Mouse (Mus musculus): ENCODE results near the gene Cmss1.

Gene Cmss1

DNA sequence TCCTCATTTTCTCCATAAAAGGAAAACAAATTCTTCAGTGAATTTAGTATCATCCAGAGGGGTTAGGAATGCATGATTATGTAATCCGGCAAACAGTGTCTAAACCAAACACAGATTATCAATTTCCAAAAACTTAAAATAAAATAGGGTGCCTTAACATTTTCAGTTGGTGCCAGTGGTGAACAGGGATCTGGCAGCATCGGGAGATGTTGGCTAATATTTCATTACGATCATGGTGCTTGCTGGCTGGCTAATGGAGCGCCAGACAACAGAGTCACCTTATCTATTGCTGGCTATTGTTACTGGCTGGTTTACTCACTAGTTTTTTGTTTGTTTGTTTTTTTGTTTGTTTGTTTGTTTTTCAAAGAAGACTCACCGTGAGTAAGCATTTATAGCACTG, 186.8 kb downstream of the Cmss1 start:
- in situ Hi-C loops (cut with MboI; ENCODE audit: low pct_unique_long_range_greater_than_20kb in 1 of 2, low sequenced_read_pairs in 2 of 2, unreplicated experiment in 1 of 2) = no loop called here

DNA sequence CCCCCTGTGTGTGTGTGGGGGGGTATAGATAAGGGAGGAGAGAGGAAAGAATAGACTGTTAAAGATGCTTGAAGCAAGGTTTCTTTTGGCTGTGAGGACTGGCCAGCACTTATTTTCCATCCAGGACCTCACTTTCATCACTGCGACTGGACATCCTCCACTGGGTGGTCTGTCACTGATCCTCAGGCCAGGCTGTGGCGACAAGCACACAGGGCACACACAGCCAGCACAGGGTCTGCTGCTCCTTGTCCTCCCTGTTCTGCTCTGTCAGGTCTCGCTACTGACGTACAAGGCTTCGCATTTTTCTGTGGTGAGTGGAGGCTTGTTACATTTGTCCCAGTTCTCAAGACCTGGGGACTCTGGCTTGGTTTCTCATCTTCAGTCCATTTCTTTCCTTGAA, 187.3 kb downstream of the Cmss1 start:
- in situ Hi-C loops (cut with MboI; ENCODE audit: low pct_unique_long_range_greater_than_20kb in 1 of 2, low sequenced_read_pairs in 2 of 2, unreplicated experiment in 1 of 2) = no loop called here

DNA sequence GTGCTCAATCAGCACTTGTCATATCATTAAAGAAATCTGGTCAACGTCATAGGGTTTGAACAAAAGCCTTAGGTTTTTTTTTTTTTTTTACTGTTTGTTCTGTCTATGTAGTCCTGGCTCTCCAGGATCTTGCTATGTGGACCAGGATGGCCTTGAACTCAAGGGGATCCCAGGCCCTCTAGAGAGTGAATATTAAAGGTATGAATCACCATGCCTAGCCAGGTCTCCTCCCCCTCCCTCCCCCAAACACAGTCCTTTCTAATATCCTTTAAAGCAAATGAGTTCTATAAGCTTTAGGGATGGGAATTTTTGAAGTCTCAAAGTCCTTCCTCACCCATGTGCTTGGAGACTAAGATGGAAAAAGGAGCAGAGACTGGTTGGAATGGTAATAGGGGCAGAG, 188.7 kb downstream of the Cmss1 start:
- in situ Hi-C loops (cut with MboI; ENCODE audit: low pct_unique_long_range_greater_than_20kb in 1 of 2, low sequenced_read_pairs in 2 of 2, unreplicated experiment in 1 of 2) = no loop called here

DNA sequence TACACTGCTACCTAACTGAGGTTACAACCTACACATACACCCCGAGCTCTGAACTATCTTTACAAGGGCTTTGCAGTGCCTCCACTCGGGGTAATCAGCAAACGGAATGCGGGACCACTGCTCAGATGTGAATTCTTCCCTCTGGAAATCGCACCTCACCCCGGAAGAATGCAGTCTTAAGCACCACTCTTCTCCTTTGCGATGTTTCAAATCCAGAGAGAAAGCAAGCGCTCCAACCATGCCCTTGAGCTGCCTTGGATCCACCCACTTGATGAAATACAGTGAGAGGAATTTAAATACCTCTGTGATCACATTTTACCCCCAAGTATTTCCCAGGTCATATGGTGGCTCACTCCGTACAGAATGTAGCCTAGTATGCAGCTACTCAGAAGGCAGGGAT, 189.6 kb downstream of the Cmss1 start:
- in situ Hi-C loops (cut with MboI; ENCODE audit: low pct_unique_long_range_greater_than_20kb in 1 of 2, low sequenced_read_pairs in 2 of 2, unreplicated experiment in 1 of 2) = no loop called here

DNA sequence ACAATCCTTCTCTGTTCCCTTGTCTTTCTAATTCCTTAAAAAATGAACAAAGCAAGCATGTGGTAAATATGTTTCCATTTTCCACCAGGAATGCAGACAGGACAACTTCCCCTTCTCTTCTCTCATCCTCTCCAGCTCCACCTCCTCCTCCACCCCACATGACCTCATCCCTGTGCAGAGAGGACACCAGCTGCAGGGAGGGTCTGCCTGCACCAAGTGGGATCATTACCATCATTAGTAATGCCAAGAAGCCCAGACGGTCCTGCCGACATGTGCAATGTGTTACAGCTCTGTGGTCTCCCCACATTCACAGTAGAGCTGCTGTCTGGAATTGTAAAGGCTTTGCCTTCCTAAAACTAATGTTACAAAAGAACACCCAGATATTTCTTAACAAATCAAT, 190.6 kb downstream of the Cmss1 start:
- in situ Hi-C loops (cut with MboI; ENCODE audit: low pct_unique_long_range_greater_than_20kb in 1 of 2, low sequenced_read_pairs in 2 of 2, unreplicated experiment in 1 of 2) = no loop called here

DNA sequence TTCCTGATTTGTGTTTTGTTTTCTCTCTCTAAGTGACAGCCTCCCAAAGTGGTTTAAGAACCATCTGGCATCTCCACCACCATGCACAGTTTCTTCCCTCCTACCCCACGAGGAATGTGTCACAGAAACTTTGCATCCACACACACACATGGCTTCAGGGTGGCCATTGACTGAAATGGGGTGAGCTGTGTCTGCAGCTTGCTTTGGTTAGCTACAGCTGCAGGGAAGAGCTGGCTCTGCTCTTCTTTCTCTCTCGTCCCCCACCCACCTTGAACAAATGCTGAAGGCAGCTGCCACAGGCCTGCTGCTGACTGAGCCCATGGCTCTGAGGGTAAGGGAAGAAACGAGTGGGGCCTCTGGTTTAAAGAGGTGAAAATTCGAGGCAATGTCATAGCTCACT, 193.9 kb downstream of the Cmss1 start:
- in situ Hi-C loops (cut with MboI; ENCODE audit: low pct_unique_long_range_greater_than_20kb in 1 of 2, low sequenced_read_pairs in 2 of 2, unreplicated experiment in 1 of 2) = no loop called here

DNA sequence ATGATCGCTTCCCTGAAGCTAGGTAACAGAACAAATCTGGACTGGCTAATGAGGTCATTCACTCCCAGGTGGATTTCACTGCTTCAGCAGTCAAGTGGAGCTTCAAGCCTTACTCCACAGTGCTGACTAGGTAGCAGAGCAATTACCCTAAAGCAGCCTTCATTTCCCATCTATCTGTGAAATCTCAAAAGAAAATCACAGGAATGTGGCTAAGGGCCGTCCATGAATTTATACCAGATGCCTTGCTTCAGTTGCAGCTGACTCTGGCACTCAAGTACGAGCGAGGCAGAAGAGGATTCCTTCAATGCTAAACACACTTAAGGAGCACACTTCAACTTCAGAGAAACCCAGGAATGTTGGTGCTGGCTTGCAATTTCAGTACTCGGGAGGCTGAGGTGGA, 202.8 kb downstream of the Cmss1 start:
- in situ Hi-C loops (cut with MboI; ENCODE audit: low pct_unique_long_range_greater_than_20kb in 1 of 2, low sequenced_read_pairs in 2 of 2, unreplicated experiment in 1 of 2) = no loop called here

DNA sequence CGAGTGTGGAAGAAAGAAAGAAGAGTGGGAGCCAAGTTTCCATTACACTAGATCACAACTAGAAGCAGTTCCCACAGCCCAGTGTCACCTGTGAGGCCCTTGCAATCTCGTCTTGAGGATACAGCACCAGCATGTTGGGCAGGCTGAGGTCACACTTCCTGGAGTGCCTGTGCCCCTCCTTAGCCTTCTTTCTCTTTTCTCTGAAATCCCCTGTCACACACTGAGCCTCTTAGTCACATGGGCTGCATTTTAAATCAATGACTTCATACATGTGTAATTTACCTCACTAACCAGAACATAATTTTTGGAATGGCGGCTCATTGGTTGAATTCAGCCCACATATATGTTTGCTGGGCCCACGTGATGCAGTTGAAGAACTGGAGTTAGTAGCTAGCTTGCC, 203.8 kb downstream of the Cmss1 start:
- in situ Hi-C loops (cut with MboI; ENCODE audit: low pct_unique_long_range_greater_than_20kb in 1 of 2, low sequenced_read_pairs in 2 of 2, unreplicated experiment in 1 of 2) = no loop called here

DNA sequence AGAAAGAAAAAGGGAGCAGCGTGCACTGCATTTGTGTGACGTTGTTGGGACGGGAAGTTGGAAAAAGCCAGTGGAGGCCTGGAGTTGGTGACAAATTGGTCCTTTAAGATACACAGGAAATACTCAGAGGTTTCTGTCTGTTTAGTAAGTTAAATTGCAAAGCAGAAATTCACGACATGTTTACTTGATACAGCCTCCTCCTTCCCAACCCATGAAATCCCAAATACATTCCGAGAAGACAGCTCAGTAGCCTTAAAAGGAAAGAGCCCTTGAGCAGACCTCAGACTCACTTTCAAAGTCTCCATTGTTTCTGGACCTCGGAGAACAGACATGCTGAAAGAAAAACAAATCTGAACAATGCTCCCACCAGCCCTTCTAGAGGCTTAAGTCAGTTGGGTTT, 205.0 kb downstream of the Cmss1 start:
- in situ Hi-C loops (cut with MboI; ENCODE audit: low pct_unique_long_range_greater_than_20kb in 1 of 2, low sequenced_read_pairs in 2 of 2, unreplicated experiment in 1 of 2) = no loop called here

DNA sequence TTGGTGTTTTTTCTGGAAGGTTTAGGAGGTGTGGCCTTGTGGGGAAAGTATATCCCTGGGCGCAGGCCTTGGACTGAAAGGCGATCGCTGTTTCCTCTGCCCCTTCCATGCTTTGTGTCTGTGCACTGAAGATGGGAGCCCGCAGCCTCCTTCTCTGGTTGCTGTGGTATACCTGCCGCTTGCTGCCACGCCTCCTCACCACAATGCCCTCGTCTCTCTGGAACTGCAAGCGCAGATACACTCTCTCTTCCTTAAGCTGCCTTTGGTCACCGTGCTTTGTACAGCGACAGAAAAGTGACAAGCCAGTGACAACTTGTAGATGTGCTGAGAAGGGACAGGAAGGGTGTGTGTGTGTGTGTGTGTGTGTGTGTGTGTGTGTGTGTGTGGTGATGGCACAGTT, 207.1 kb downstream of the Cmss1 start:
- in situ Hi-C loops (cut with MboI; ENCODE audit: low pct_unique_long_range_greater_than_20kb in 1 of 2, low sequenced_read_pairs in 2 of 2, unreplicated experiment in 1 of 2) = loop anchor here (5.0 to 10.0 kb wide), 2 partner anchors 152 to 155 kb away; no protein-coding TSS in a partner anchor

DNA sequence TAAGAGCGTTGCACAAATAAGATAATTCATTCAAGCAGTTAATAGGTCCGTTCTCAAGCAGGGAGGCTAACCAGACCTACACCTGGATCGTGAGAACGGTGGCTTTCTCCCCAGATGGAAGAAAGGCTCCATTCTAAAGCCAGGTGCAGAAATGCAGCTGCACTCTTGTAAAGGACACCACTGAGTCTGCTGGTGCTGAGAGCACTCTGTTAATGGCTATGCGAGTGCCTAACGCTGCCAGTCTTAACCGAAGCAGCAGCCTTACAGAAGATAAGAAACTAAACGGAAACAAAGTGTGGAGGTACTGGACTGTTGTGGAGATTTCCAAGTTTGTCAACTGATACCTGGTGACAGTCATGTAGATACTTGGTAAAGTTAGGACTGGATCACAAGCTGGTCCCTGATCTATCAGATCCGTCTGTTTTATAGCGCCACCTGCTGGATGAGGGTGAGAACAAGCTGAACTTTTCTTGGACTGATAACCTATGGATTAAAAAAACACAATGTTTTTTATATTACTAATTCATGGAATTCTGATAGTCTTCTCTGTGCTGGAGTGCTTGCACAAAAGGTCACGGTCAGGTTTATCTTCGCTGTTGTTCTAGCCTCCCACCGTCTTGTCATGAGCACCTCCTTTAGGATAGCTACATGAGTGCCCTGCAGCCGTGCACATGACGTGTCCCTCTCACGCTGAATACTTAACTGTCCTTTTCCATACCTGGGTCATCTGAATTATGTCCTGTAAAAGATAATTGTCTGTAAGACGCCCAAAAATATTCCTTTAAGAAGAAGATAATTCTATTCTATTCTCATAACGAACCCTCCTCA, 208.1 kb downstream of the Cmss1 start:
- in situ Hi-C loops (cut with MboI; ENCODE audit: low pct_unique_long_range_greater_than_20kb in 1 of 2, low sequenced_read_pairs in 2 of 2, unreplicated experiment in 1 of 2) = loop anchor here (5.0 to 10.0 kb wide), 2 partner anchors 151 to 154 kb away; no protein-coding TSS in a partner anchor

DNA sequence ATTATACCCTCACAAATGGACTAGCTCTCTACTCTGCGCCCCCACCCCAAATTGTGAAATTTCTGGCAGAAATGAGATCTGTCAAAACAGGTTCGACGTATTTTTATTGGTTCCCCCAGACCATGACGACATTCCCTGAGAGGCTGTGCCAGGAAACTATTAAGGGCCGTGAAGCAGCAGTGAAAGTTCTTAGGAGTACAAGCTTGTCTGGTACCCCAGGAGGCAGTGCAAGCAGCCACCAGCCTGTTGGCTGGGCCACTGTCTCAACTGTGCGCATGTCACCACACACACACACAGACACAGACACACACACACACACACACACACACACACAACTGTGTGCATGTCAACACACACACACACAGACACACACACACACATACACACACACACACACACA, 208.8 kb downstream of the Cmss1 start:
- in situ Hi-C loops (cut with MboI; ENCODE audit: low pct_unique_long_range_greater_than_20kb in 1 of 2, low sequenced_read_pairs in 2 of 2, unreplicated experiment in 1 of 2) = loop anchor here (5.0 to 10.0 kb wide), 2 partner anchors 151 to 153 kb away; no protein-coding TSS in a partner anchor

DNA sequence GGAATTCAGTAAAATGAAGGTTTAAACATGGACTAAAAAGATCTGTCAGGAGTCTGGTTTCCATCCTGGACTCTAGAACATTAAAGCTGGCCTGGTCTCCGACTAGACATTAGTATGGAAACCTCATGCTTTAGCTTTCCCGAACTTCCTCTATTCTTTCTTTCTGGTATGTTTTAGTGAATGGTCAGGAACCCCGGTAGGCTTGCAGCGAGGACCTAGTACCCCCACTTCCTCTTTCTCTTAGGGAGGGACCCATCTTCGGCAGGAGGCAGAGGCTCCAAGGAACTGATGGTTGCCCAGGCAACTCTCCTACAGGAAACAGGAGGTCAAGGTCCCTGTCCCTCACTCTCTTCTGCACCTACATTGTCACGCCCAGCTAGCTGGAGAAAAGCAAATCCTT, 210.4 kb downstream of the Cmss1 start:
- in situ Hi-C loops (cut with MboI; ENCODE audit: low pct_unique_long_range_greater_than_20kb in 1 of 2, low sequenced_read_pairs in 2 of 2, unreplicated experiment in 1 of 2) = loop anchor here (5.0 to 10.0 kb wide), 2 partner anchors 149 to 151 kb away; no protein-coding TSS in a partner anchor

DNA sequence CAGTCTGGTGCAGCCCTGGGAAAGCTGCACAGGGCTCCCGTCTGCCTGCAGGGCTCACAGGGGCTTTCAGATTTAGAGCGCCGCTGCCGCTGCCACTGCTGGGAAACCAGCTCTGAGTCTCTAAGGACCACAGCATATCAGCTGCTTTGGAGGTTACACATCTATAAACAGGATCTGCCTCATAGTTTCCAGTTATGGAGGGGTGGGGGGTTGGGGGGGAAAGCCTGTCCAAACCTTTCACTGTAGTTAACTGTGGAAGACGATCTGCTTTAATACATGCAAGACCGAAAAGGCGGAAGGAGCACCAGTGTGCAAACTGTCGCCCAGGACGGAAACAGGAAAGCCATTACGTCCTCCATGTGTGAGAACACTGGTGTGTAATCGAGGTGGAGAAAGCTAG, 213.5 kb downstream of the Cmss1 start:
- in situ Hi-C loops (cut with MboI; ENCODE audit: low pct_unique_long_range_greater_than_20kb in 1 of 2, low sequenced_read_pairs in 2 of 2, unreplicated experiment in 1 of 2) = loop anchor here in 1 of 2 experiments (10.0 kb wide), 1 partner anchor 148 kb away; no protein-coding TSS in a partner anchor

DNA sequence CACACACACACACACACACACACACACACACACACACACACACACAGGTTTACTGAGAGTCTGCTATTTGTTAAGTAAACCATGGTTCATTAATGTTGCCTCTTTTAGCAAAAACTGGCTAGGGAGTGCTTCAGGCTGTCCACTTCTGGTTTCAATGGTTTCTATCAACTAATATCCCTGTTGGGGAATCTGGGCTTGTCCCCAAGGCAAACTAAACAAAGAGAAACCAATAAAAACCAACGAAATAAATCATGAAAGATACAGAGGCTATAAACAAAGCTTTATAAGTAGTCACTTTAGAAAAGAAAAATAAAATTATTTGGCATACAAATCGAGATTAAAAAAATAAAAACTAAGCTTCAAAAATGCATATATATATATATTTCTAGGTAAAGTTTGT, 214.2 kb downstream of the Cmss1 start:
- in situ Hi-C loops (cut with MboI; ENCODE audit: low pct_unique_long_range_greater_than_20kb in 1 of 2, low sequenced_read_pairs in 2 of 2, unreplicated experiment in 1 of 2) = loop anchor here in 1 of 2 experiments (10.0 kb wide), 1 partner anchor 148 kb away; no protein-coding TSS in a partner anchor

DNA sequence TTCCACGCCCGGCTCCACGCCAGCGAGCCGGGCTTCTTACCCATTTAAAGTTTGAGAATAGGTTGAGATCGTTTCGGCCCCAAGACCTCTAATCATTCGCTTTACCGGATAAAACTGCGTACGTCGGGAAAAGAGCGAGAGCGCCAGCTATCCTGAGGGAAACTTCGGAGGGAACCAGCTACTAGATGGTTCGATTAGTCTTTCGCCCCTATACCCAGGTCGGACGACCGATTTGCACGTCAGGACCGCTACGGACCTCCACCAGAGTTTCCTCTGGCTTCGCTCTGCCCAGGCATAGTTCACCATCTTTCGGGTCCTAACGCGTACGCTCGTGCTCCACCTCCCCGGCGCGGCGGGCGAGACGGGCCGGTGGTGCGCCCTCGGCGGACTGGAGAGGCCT, 215.5 kb downstream of the Cmss1 start:
- in situ Hi-C loops (cut with MboI; ENCODE audit: low pct_unique_long_range_greater_than_20kb in 1 of 2, low sequenced_read_pairs in 2 of 2, unreplicated experiment in 1 of 2) = loop anchor here in 1 of 2 experiments (10.0 kb wide), 1 partner anchor 146 kb away; no protein-coding TSS in a partner anchor

DNA sequence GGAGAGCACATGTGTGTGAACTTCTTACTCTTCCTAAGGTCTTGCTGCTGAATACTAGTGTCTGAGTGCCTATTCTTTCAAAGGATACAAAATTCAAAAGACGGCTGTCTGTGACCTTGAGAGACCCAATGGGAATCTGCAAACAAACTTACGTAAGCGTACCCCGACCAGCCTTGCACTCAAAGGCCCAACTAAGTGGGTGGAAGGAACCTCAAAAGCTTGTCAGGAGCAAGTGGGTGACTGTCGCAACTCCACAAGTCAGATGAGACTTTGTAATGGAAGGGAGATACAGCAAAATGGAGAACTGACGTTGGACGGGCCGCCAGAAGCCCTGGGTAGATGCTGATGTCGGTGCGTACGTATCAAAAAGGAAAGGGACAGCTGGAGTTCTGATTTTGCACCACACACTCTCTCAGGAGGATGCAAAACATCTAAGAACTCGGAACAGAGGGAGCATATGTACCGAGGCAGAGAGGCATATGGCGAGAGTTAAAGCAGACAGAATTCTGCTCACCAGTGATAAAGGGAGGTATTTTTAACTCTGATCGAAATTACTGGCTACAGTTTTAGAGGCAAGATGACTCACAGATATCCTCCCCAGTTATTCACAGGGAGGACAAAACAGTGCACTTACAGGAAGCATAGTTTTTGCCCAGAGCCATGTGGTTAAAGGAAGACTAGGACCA, 217.0 kb downstream of the Cmss1 start:
- in situ Hi-C loops (cut with MboI; ENCODE audit: low pct_unique_long_range_greater_than_20kb in 1 of 2, low sequenced_read_pairs in 2 of 2, unreplicated experiment in 1 of 2) = loop anchor here in 1 of 2 experiments (10.0 kb wide), 1 partner anchor 145 kb away; no protein-coding TSS in a partner anchor

DNA sequence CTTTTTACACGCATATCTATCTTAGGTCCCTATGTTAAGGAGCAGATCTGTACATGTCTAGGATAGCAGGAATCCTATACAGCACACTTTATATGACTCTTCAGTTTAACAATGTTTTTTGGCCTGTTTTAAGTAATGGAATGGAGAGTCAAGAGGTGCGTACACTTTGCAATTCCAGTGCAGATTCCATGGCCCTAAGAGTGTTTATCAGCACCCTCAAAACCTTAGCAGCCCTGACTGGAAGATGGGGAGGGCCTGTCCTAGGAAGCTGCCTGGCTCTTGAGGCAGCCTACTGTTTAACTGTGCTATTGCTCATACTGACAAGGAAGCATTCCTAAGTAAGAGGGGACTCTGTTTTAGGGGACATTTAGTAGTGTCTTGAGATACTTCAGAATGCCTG, 222.4 kb downstream of the Cmss1 start:
- in situ Hi-C loops (cut with MboI; ENCODE audit: low pct_unique_long_range_greater_than_20kb in 1 of 2, low sequenced_read_pairs in 2 of 2, unreplicated experiment in 1 of 2) = no loop called here

DNA sequence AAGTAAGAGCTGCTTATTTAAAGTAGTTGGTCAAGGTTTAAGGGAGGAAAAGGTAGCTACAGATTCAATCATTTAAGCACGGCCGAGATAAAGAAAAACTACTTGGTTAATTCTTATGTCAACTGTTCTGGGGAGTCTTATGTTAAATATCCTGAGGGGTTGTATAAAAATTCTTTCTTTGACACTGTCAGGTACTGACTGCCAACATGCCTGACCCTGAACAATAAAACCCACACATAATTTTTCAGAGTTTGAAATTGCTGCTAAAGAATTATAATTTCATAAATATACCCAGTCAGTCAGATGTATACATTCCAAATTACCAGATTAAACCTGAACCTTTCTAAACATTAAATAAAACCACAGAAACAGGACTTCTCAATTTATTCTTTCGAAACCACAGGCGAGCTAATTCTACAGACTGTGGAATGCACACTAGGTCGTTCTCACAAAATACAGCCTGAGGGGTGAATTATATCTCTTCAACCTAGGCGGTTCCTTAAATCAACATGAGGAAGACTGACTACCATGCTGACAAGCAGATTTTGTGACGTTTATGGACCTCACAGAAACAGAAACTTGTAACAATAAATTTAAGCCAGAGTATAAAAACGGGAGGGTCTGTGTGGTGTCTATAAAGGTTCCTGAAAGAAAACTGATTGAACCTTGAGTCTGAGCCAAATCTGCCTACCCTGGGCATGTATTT, 223.2 kb downstream of the Cmss1 start:
- in situ Hi-C loops (cut with MboI; ENCODE audit: low pct_unique_long_range_greater_than_20kb in 1 of 2, low sequenced_read_pairs in 2 of 2, unreplicated experiment in 1 of 2) = no loop called here

All from mouse embryonic stem cell (cell line).